Mouse (Mus musculus): ENCODE results near the gene Ntn1. TPM values are rescaled to one million over a fixed set of nuclear protein-coding genes. Genes with fewer than 3 reads are reported as not detected.

Gene Ntn1
- polyA plus RNA-seq, 1 experiment, result 6.1 TPM

DNA sequence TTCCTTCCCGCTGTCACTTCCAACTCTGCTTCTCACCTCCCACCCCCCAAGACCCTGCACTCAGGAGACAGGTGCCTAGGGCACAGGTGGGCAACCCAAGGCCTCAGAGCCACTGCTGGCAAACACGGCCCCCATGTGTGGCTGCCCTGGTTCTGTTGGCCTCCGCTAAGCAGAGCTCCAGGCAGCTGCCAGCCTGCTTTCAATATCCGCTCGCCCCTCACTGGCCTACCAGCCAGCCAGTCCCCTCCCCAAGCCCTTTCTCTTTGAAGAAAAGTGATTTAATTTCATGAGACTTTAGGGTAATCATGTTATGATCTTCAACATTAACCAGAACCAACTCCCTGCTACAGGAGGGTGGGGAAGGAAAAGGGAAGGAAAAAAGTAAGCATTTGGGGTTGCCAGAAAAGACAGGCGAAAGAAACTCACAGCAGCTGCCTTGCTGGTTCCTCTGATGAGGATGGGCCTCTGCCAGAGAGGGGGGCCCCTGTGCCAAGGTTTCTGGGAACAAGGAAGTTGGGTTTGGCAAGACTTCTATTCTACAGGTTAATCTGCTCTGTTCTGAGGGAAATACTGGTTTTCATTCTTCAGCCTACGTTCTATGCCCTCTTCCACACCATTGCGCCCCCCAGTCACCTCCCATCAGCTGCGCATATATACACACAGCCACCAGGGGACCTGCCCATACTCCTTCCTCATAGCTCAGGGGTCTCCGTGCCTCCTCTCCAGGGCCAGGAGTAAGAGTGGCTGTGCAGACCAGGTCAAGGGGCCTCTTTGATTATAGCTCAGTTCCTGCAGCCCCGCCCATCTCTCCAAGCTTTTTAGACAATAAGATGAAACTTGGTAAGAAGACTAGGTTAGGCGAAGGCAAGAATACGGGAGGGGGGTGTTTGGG lies 59.3 kb downstream of the Ntn1 start:
- TF ChIP-seq CTCF (IDR thresholded peaks at IDR 0.05; ENCODE audit: borderline replicate concordance, insufficient read depth, low read length) (no peak), POLR2A (IDR thresholded peaks at IDR 0.05; ENCODE audit: low read depth, low read length) (no peak)
- H3K27ac ChIP-seq (ENCODE audit: insufficient read depth, low read length), result no peak overlapping the region
- no peaks in the 10 kb centered on the region for H3K4me1 ChIP-seq (ENCODE audit: control insufficient read depth, insufficient read depth, low read length)
- no peak overlapping the region for H3K4me3 ChIP-seq (ENCODE audit: insufficient read depth, low read length)

DNA sequence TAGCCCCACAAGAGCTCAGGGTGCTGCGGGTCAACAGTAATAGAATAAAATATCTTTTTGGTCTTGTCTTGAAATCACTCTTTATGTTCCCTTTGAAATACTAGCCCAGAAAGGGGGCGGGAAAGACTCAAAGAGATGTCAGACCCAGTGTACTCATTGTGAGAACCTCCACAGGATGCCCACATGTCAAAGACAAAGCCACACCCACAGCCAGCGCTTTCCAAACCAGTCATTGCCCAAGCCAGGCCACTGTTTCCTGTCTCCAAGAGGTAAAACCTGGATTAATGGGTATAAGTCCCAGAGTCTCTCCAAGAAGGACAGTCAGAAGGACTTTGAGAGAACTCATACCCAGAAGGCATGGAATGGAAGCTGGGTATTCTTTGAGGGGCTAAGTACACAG lies 60.3 kb downstream of the Ntn1 start:
- no peak overlapping the region for H3K27ac ChIP-seq (ENCODE audit: insufficient read depth, low read length)
- no peak for TF ChIP-seq CTCF (IDR thresholded peaks at IDR 0.05; ENCODE audit: borderline replicate concordance, insufficient read depth, low read length)
- TF ChIP-seq POLR2A (IDR thresholded peaks at IDR 0.05; ENCODE audit: low read depth, low read length), result no peak
- H3K4me1 ChIP-seq (ENCODE audit: control insufficient read depth, insufficient read depth, low read length), result no peaks in the 10 kb centered on the region
- H3K4me3 ChIP-seq (ENCODE audit: insufficient read depth, low read length), result no peak overlapping the region

DNA sequence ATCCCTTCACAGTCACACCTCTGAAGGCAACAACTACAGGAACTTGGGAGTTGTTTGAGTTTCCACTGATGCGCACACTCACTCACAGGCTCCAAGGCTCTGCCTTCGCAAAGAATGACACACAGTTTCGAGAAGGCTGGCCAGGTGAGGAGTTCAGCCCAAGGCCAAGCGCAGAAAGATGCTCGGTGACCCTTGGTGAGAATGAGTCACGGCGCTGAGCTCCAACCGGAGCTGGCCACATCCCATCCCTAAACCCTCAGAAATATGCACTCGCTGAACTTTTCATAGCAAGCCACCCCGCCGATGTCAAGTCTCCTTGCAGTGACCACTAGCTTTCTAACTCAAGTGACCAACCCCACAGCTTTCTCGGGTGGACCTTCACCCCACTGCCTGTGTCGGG lies 60.8 kb downstream of the Ntn1 start:
- TF ChIP-seq CTCF (IDR thresholded peaks at IDR 0.05; ENCODE audit: borderline replicate concordance, insufficient read depth, low read length) (no peak), POLR2A (IDR thresholded peaks at IDR 0.05; ENCODE audit: low read depth, low read length) (no peak)
- H3K27ac ChIP-seq (ENCODE audit: insufficient read depth, low read length), result no peak overlapping the region
- no peaks in the 10 kb centered on the region for H3K4me1 ChIP-seq (ENCODE audit: control insufficient read depth, insufficient read depth, low read length)
- no peak overlapping the region for H3K4me3 ChIP-seq (ENCODE audit: insufficient read depth, low read length)

GRCm38 (mm10) chr11:68339331-68339730 lies 61.3 kb downstream of the Ntn1 start:
- Histone ChIP-seq H3K4me3 (ENCODE audit: insufficient read depth, low read length) (no peak overlapping the region), H3K27ac (ENCODE audit: insufficient read depth, low read length) (no peak overlapping the region), H3K4me1 (ENCODE audit: control insufficient read depth, insufficient read depth, low read length) (no peaks in the 10 kb centered on the region)
- TF ChIP-seq CTCF (IDR thresholded peaks at IDR 0.05; ENCODE audit: borderline replicate concordance, insufficient read depth, low read length), result no peak
- TF ChIP-seq POLR2A (IDR thresholded peaks at IDR 0.05; ENCODE audit: low read depth, low read length), result no peak

- TF ChIP-seq CTCF (IDR thresholded peaks at IDR 0.05; ENCODE audit: borderline replicate concordance, insufficient read depth, low read length), result no peak
- TF ChIP-seq POLR2A (IDR thresholded peaks at IDR 0.05; ENCODE audit: low read depth, low read length), result no peak
- H3K4me3 ChIP-seq (ENCODE audit: insufficient read depth, low read length), result no peak overlapping the region
- H3K4me1 ChIP-seq (ENCODE audit: control insufficient read depth, insufficient read depth, low read length), result no peaks in the 10 kb centered on the region
- no peak overlapping the region for H3K27ac ChIP-seq (ENCODE audit: insufficient read depth, low read length)
Measured at GRCm38 (mm10) chr11:68331676-68332265, 68.9 kb downstream of the Ntn1 start.

DNA sequence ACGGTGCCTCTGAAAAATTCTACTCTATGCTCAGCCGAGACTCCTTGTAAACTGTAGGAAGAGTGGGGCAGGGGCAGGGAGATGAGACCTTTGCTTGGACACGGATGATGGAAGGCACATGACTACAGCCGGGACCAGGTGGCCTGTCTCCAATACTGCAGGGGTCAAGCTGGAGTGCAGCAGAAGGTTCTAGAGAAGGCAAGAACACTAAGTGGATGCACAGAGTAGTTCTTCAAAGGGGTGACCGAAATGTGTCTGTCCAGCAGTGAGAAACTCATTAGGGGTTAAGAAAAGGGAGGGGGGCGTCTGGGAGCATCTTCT lies 69.5 kb downstream of the Ntn1 start:
- no peaks in the 10 kb centered on the region for H3K4me1 ChIP-seq (ENCODE audit: control insufficient read depth, insufficient read depth, low read length)
- TF ChIP-seq POLR2A (IDR thresholded peaks at IDR 0.05; ENCODE audit: low read depth, low read length) (no peak), CTCF (IDR thresholded peaks at IDR 0.05; ENCODE audit: borderline replicate concordance, insufficient read depth, low read length) (no peak)
- no peak overlapping the region for H3K27ac ChIP-seq (ENCODE audit: insufficient read depth, low read length)
- H3K4me3 ChIP-seq (ENCODE audit: insufficient read depth, low read length), result no peak overlapping the region

- H3K27ac ChIP-seq (ENCODE audit: insufficient read depth, low read length), result no peak overlapping the region
- no peak overlapping the region for H3K4me3 ChIP-seq (ENCODE audit: insufficient read depth, low read length)
- TF ChIP-seq CTCF (IDR thresholded peaks at IDR 0.05; ENCODE audit: borderline replicate concordance, insufficient read depth, low read length) (no peak), POLR2A (IDR thresholded peaks at IDR 0.05; ENCODE audit: low read depth, low read length) (no peak)
- H3K4me1 ChIP-seq (ENCODE audit: control insufficient read depth, insufficient read depth, low read length), result no peaks in the 10 kb centered on the region
Measured at GRCm38 (mm10) chr11:68330398-68331116, 70.1 kb downstream of the Ntn1 start.

DNA sequence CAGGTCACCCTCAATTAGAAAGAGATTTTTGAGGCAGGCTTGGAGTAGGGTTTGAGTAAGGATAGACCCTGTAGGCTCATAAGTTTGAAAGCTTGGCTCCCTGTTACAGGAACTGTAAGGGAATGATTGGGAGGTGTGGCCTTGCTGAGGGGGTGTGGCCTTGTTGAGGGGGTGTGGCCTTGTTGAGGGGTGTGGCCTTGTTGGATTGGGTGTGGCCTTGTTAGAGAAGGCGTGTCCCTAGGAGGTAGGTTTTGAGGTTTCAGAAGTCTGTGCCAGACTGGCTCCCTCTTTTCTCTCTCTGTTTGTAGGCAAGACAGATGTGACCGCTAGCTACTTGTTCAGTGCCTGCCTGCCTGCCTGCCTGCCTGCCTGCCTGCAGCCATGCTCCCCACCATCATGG lies 75.8 kb downstream of the Ntn1 start:
- H3K27ac ChIP-seq (ENCODE audit: insufficient read depth, low read length), result no peak overlapping the region

DNA sequence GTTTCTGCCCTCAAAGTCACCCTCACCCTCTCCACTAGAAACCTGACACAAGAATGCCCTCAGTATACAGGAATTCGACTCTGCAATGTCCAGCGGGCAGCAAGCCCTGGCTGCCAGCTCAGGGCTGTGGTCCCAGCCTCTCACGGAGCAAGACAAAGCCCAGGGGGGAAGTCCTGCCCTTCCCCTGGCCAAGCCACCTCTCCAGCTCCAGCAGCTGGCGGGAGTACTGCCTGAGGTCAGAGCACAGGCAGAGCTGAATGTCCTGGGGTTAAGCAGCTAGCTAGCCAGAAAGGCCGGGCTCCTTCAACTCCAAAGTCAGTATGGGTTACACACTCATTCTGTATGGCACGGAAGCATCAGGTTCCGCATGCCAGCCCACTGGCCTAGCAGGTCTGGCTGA lies 79.2 kb downstream of the Ntn1 start:
- TF ChIP-seq POLR2A (IDR thresholded peaks at IDR 0.05; ENCODE audit: low read depth, low read length) (no peak), CTCF (IDR thresholded peaks at IDR 0.05; ENCODE audit: borderline replicate concordance, insufficient read depth, low read length) (no peak)
- Histone ChIP-seq H3K4me1 (ENCODE audit: control insufficient read depth, insufficient read depth, low read length) (no peaks in the 10 kb centered on the region), H3K27ac (ENCODE audit: insufficient read depth, low read length) (no peak overlapping the region), H3K4me3 (ENCODE audit: insufficient read depth, low read length) (no peak overlapping the region)

More for the DNA sequence above, 75.8 kb downstream of the Ntn1 start:
- no peak overlapping the region for H3K4me3 ChIP-seq (ENCODE audit: insufficient read depth, low read length)
- TF ChIP-seq POLR2A (IDR thresholded peaks at IDR 0.05; ENCODE audit: low read depth, low read length), result no peak
- no peak for TF ChIP-seq CTCF (IDR thresholded peaks at IDR 0.05; ENCODE audit: borderline replicate concordance, insufficient read depth, low read length)
- no peaks in the 10 kb centered on the region for H3K4me1 ChIP-seq (ENCODE audit: control insufficient read depth, insufficient read depth, low read length)

All from embryonic fibroblast, embryonic 13.5 days (primary cell).